Mouse (Mus musculus): ENCODE results near the gene Elavl3.

DNA sequence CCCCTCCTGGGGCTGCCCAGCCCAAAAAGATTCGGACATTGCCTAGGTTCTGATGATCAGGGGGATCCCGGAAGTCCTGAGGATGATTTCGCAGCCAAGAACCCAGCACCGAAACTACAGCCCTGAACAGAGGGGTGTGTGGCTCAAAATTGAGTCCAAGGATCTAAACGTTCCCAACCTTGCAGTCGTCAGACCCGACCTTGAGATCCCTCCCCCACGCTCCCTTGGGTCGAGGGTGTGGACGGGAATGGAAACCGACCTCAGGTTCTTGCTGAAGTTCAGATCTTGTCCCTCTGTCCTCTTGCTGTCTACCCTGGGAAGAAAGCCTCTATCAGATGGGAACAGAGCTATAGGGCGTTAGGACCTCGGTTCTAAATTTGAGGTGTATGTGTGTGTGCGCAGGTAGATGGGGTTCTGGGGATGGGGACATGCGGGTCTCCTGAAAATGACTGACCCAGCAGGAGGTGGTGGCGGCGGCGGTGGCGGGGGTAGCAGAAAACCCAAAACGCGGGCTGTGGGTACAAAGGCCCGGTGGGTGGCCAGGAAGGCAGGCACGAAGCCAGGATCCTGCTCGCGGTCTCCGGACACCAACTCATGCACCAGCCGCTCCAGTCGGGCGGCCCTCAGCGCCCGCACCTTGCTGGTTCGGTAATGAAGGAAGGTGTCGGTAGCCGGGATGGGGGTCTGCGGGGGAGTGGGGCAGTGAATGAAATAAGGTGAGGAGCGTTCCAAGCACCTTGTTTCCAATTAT is 64.1 kb downstream of the Elavl3 start:
- no peak for TF ChIP-seq CTCF (IDR thresholded peaks at IDR 0.05; ENCODE audit: control insufficient read depth, insufficient read depth, low read length)
- no peak for TF ChIP-seq POLR2A (IDR thresholded peaks at IDR 0.05; ENCODE audit: borderline replicate concordance, control insufficient read depth, low read depth, low read length)
